Mouse (Mus musculus) hematopoietic stem cell, adult 5-6 weeks (primary cell): ENCODE data around the gene Cldn6. TPM values are rescaled to one million over a fixed set of nuclear protein-coding genes. Genes with fewer than 3 reads are reported as not detected.

Experiments used
- ATAC-seq, 2 experiments: fragments of 125-278 bp in 1 of 2; replicated peaks in 1 of 2; 2 replicates each; pipeline ENCODE4 v1.8.0; 2016 to 2017; ENCODE audit warnings: inconsistent platforms in 2 of 2, mild to moderate bottlenecking in 2 of 2, moderate number of reproducible peaks in 2 of 2, low read depth in 1 of 2, moderate TSS enrichment in 1 of 2; ENCODE audit not compliant: low FRiP score in 2 of 2, poor library complexity in 2 of 2, severe bottlenecking in 2 of 2, insufficient read depth in 1 of 2, low TSS enrichment in 1 of 2
- total RNA-seq: library from RNA; stranded (forward); fragments of 172-1452, 232-1000 nt; gene quantifications from 2 replicates; pipeline ENCODE4 v1.2.3, GENCODE M21; 2017

Cldn6 gene
- total RNA-seq, 1 experiment from 2014 or later, result not detected

DNA sequence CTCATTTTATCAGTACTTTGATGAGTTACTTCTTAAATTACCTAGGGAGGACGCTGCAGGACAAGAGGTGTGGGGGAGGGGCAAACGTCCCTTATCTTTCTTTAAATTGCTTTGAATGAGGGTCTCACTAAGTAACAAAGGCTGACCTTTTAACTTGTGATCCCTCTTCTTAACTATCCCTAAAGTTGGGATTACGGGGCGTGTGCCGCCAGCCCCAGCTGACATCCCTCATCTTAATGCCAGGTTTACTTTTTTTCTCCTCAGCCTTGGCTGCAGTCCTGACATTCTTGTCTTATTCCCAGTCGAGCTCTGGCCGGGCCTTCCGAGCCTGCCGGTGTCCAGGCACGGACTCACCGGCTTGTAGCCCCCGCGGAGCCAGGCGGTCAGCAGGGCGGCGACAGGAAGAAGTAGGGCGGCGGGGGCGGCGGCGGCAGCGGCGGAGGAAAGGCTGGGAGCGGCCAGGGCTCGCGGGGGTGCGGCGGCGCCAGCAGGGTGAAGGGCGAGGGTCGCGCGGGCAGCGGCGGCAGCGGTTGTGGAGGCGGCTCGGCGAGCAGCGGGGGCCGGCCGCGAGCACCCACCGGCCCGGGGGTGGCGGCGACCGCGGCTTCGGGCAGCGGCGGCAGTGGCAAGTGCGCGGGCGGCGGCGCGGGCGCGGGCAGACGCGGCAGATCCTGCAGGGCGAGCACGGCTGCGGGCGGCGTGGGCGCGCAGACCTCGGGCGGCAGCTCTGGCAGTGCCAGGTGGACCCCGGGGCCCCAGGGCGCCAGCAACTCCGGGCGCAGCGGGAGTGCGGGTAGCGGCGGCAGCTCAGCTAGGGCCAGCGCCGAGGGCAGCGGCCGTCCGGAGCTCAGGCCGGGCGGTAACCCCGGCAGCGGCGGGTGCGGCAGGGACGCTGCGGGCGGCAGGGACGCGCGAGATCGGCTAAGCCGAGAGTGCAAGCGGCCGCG is 20.4 kb downstream of the Cldn6 start:
- ATAC-seq, result peak in 1 of 2 experiments; percentile 12; a peak in 1 of 4 replicates

DNA sequence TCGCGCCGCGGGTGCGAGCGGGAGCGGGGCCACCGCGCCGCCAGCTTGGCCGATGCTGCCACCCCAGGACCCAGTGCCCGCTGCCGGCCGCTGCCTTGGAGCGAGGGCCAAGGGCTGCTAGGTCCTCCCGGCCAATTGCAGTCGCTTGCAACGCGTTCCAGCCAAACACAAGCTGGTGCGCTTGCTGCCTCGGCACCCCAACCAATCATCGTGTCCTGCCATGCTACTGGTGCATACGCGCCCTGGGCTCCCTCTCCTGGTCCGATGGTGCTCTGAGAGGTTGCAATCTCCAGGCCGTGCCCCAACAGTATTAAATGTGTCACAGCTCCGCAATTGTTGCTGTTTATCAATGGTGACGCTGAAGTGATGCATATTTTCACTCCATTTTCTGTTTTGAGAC is 21.0 kb downstream of the Cldn6 start:
- ATAC-seq, result peak; percentile 100

- no peak for ATAC-seq
These were observed 24.3 kb downstream of the Cldn6 start for GRCm38 (mm10) chr17:23703301-23703700.

DNA sequence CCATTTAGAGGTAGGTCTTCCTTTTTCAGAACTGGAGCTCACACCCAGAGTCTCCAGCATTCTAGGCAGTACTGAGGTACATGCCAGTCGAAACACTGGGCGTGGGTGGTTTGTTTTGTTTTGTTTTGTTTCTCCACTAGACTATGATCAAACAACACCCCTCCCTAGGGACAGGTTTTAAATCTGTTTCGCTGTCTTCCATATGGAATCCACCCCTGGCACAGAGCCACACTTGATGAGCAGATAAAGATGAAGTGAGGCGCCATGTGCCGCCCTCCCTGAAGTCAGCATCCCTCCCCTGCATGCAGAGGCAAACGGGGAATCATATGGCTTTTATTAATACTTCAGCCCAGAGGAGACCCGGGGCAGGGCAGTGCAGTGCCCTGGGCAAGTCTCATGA is 25.7 kb downstream of the Cldn6 start:
- no peak for ATAC-seq

GRCm38 (mm10) chr17:23705525-23706104 is 26.6 kb downstream of the Cldn6 start:
- no peak for ATAC-seq

- peak; percentile 62 to 81 for ATAC-seq
These were observed 27.2 kb downstream of the Cldn6 start for GRCm38 (mm10) chr17:23706212-23706611.

- ATAC-seq, result no peak
These were observed 38.0 kb downstream of the Cldn6 start for GRCm38 (mm10) chr17:23717003-23717402.

- no peak for ATAC-seq
These were observed 40.4 kb downstream of the Cldn6 start for GRCm38 (mm10) chr17:23719455-23719854.

DNA sequence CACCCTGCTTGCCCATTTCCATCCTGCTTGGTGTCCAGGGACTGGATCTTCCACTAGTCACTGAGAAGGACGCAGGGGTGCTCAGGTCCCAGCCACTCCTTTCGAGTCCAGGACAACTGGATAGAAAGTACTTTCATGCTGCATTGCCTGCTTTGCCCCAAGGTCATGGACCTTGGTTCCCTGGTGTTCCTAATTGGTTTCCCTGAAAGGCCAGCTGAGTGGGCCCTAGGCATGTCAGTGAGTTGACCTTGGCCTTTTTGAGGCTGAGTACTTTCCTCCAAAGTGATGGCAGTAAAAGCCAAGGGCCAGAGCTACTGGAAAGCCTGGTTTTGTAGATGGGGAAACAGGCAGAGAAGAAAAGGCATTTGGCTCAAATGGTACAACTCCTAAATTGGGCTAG is 42.8 kb downstream of the Cldn6 start:
- no peak for ATAC-seq

GRCm38 (mm10) chr17:23722376-23723125 is 43.5 kb downstream of the Cldn6 start, which contains the start of gene 1520401A03Rik:
Gene 1520401A03Rik, minus strand, starts transcription at chr17:23722783.
- no peak for ATAC-seq

DNA sequence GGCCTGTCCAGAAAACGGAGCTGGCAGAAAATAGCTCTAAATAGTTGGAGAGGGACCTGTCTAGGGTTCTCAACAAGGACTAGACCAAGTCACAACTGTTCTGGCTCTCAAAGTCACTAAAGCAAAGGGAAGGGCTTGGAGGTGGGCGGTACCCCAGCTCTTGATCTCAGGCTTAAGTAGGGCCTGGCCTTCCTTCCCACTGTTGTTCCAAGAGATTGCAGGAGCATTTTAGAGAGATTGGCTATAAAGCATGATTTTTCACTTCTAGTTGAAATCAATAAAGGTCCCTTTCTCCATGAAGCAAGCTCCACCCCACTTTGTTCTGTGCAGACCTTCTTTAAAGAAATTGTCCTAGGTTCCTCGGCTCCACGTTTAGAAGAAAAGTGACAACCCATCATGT is 46.4 kb downstream of the Cldn6 start:
- no peak for ATAC-seq

GRCm38 (mm10) chr17:23725999-23726757 is 47.1 kb downstream of the Cldn6 start, which contains the start of gene Pkmyt1:
Gene Pkmyt1, plus strand, starts transcription at chr17:23726336.
- ATAC-seq, result peak; percentile 87 to 88

DNA sequence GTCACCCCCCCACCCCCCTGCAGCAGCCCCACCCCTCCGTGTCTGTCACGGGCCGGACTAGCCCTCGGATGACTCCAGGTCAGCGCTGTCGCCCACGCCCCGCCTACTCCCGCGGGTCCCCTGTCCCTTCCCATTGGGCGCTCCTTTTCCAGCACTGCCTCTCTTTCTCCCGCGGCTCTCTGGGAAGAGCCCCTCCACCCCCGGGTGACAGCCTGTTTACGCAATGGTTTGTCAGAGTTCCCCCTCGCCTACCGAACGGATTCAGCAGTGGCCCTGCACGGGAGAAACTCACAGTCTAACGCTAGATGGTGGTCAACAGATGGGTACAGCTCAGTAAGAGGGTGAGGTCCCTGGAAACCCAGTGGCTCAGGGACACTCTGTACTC is 47.7 kb downstream of the Cldn6 start:
- peak; percentile 63 to 75 for ATAC-seq

DNA sequence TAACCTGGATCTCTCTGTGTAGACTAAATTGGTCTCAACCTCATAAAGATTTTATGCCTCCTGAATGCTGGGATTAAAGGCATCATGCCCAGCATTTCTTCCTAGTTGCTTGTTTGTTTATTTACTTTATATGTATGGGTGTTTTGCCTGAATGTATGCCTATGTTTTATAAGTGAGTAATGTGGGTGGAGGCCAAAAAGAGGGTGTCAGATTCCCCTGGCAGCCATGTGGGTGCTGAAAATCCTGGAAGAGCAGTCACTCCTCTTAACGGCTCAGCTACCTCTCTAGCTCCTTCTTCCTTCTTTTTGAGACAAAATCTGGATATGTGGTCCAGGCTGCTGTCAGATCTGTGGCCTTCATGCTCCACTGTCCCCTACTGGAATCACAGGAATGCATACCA is 51.4 kb downstream of the Cldn6 start:
- ATAC-seq, result no peak
